Mouse (Mus musculus) 3T3-L1 (cell line): Measurements from ENCODE around the gene Adamts10.

Source experiments
- DNase-seq: peaks from one replicate; pipeline ENCODE4 v3.0.0-alpha.2; 2015; ENCODE audit warnings: low read depth, low spot score

Adamts10 gene

DNA sequence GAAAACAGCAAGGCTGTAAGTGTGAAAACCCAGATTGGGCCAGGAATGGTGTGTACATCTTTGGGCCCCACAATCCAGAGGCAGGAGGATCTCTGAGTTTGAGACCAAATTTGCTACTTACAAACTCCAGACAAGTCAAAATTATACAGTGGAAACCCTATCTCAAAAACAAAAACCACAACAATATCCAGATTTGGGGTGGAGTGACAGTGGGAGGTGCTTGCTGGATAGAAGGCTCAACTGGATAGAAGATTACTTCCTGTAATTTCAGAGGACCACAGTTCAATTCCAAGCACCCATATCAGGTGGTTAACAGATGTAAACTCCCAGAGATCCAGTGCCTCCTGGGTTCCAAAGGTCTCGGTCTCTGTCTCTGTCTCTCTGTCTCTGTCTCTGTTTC is 30.5 kb downstream of the Adamts10 start:
- DNase-seq, result no peak

DNA sequence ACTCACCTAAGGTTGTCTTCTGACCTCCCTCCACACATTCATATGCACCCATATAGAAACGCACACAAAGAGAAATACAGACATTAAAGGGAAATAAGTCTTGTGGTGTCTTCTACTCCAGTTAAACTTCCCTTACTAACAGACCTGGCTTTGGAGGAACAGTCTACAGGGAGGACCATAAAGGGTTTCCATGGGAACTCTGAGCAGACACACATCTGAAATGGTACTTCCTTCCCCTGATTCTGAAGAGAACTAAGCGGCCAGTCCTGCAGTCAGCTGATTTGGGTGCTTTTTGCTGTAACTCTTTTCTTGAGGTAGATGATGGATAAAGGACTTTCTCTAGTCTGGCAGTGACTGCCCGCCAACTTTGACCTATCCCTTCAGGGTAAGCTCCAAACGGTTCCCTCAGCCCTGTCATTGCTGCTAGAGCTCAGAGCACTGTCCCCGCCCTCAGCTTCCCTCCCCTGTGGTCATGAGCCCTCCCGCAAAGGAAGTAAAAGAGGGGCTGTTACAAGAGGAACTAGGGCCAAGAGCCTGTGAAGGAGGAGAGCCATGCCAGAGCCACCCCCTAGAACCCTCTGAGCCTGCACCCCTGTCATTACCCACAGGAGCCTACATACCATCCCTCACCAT is 31.3 kb downstream of the Adamts10 start, which contains the start of gene Myo1f:
Gene Myo1f, plus strand, starts transcription at position 485 of the 633 bp plus-strand sequence.
- DNase-seq, result no peak

DNA sequence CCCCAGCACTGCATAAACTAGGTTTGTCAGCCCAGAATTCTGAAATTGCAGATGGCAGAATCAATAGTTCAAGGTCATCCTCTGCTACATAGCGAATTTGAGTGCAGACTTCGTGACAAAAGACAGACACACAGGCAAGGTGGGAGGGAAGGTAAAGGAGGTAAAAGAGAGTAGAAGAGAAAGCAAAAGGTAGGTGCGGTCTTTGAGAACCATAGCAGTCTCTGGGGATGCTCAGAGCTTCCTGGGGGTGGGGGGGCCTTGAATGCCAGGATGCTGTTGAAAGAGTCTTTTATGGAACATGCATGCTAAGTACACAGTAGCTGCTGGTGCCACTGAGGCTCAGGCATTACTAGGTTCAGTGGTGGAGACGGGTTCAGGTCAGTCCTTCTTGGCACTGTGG is 33.9 kb downstream of the Adamts10 start:
- DNase-seq, result no peak

DNA sequence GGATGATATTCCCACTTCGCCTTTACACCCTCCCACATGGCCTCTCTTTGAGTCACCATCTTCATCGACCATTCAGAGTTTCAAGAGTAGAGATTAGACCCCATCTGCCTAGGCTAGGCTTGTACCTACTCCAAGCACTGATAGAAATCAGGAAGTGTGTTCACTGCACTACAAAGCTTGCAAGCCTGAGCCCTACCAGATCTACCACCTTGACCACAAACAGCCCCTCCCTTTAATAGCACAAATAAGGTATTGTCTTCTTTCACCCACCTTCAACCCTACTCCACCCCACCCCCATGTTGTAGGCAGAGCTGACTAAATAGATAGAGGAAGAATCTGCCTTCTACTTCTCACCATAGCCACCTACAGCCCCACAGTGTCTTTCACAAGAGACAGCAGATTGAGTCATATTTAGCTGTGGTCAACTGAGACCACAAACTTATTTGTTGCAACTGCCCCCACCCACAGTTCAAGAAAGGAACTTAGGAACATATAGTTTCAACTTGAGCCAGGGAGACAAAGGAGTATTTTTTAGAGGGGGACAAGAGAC is 39.6 kb downstream of the Adamts10 start:
- DNase-seq, result peak; percentile 59

DNA sequence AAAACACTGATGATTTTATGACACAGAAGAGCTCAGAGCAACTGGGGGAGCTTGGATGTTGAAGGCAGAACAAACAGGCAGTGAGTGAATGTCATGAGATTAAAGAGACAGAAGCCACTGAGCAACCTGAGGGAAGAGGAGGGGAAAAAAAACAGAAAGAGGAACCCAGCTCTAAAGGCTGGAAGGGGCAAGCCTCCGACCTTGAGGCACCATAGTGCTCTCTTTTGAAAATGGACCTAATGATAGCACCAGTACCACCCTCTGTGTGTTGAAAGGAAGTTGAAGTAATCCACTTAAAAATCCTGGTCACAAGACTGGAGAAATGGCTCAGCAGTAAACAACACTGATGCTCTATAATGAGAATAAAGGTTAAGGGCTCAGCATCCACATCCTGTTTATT is 40.6 kb downstream of the Adamts10 start:
- DNase-seq, result no peak

DNA sequence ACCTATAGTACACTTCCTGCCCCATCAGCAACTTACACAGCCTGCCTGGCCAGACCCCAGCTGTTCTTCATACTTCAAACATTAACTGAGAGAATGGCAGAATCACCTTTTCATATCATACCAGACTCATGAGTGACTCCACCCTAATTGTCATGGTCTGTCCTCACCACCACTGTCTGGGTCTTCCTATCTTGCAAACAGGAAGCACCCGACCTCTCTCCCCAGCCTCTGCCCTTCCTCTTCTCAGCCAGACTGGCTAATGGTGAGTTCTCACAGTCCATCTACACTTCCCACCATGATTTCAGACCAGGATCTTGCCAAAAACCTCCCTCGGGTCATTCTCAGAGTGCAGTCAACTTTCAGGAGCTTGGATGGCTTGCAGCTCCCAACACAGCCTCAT is 42.2 kb downstream of the Adamts10 start:
- DNase-seq, result no peak

DNA sequence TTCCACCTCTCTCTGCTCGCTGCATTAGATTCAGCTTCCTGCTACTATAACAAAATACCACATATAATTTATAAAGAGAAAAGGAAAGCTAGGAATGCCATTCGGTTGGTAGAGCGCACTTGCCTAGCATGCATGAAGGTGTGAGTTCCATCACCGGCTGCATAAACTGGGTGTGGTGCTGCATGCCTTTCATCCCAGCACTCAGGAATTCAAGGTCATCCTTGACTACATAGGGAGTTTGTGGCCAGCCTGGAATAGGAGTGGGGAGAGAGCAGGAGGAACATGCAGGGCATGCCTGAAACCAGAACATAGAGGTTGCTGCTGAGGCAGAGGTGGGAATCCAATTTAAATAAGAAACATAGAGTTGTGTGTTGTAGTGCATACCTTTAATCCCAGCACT is 60.1 kb downstream of the Adamts10 start:
- no peak for DNase-seq

DNA sequence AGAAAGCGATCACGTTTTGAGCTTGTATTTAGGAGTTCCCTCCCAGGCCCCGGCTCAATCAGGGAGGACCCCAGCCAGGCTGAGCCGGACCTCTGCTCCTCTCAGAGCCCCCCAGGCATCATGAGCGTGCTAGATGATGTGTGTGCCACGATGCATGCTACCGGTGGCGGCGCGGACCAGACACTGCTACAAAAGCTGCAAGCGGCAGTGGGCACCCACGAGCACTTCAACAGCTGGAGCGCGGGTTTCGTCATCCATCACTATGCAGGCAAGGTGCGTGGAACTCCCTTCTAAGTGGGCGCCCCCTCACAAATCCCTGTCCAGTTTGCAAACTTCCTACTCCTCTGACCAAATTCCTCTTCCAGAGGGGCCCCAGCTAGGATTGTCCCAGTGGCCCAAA is 62.0 kb downstream of the Adamts10 start:
- DNase-seq, result no peak

DNA sequence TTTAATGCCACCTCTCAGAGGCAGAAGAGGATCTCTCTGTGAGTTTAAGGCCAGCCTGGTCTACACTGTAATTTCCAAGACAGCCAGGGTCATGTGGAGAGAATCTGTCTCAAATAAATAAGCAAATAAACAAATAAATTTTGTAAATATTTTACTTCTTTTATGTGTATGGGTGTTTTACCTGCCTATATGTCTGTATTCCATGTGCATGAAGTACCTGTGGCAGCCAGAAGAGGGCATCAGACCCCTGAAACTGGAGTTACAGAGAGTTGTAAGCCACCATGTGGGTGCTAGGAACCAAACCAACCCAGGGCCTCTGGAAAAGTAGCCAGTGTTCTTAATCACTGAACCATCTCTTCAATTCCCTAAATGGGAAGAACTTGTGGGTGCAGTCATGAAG is 73.3 kb downstream of the Adamts10 start:
- peak; percentile 7 for DNase-seq

DNA sequence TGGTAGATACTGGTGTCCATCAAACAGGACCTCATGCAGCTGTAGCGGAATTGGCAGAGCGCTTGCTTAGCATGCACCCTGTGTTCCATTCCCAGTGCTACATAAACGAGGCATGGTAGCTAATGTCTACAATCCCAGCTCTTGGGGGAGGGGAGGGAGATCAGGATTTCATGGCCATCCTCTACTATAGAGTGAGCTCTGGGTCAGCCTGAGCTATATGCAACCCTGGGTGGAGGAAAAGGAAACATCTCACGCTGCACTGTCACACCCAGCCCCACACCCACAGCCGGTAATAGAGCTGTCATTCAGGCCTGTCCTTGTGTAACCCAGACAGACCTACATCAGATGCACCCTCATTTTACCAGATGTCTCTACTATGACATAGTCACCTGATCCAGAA is 74.5 kb downstream of the Adamts10 start:
- no peak for DNase-seq

DNA sequence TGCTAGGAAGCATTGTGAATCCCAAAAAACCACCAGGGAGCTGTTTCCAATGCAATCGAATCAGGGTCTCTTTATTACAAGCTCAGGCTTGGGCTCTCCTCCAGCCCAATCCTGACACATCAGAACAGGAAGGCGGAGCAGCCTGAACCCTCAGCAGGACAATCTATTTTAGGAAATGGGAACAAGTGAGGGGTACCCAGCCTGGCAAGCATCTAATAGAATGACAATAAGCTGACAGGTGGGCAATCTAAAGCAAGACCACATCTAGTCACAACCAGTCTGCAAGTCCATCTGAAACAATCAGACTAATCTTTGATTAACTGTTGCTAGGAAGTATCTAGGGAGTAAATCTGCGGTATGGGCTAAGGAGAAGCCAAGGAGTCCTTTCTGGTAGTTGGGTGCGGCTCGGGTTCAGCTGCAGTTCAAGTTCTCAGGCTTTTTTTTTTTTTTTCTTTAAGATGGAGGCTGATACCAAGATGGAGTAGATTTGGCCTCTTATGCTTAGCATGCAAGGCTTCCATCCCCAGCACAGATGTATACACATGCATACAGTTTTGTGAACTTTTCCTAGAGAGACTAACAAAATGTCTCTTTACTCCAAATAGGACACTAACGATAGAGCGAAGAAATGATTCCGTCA is 76.0 kb downstream of the Adamts10 start:
- no peak for DNase-seq

DNA sequence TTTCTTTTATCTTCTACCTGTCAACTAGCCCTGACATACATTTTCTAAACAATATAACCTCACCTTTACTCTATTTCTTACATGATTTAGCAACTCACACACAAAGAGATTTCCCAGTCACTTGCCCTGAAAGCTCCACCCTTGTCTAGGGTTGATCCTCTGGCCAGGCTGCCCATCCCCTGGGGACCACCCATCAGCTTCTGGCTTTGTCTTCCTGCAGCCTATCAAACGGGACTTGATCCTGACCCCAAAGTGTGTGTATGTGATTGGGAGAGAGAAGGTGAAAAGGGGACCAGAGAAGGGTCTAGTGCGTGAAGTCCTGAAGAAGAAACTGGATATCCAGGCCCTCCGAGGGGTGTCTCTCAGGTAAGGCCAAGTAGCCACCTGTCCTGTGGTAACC is 76.8 kb downstream of the Adamts10 start:
- no peak for DNase-seq

DNA sequence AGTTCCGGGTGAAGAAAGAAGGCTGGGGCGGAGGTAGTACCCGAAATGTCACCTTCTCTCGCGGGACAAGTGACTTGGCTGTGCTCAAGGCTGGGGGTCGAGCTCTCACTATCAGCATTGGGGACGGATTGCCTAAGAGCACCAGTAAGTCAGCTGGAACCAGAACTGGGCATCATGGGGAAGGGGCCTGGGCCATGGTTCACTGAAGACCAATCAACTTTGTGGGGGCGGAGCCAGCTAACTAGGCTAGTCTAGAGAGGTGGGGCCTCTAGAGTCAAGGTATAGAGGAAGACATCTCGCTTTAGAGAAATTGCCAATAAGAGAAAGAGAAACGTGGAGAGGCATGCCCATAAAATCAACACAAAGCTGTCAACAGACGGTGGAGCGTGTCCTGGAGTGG is 77.9 kb downstream of the Adamts10 start:
- no peak for DNase-seq
